In the genomic region with DNA sequence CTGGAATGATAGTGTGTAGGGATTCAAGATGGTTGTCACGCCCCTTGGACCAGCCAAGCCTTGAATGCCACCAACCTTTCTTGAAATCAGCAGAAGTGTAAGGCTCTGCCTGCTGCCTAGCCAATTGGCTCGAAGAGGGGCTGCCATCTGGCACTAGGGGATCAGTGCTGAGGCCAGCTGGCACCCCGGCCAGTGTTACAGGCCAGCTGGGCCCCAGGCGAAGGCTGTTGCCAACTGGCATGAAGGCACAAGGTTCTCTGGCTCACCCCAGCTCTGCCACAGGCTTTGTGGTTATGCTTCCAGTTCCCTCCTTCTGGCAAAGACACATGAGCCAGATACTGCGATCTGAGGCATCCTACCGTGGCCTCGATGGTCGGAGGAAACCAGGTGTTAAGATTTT, we compare ENCODE assay signal across 9 mouse cellular contexts. TPM values are rescaled to one million over a fixed set of nuclear protein-coding genes. Genes with fewer than 3 reads are reported as not detected.
A peak's percentile ranks its signal among the peaks of the same experiment; 100 is the strongest.
DNase-seq lines count a peak whose midpoint lies in the region; ATAC-seq and TF ChIP-seq lines count a peak whose summit lies in the region.
"Had no signal": no experiment of that assay in that cellular context is flagged by ENCODE, and none has a peak within 500 bp of the region (broad histone marks: within the 10 kb centered on the region; RNA-seq: fewer than 3 reads in every experiment).

No protein-coding gene starts in this region.

- H3K27me3 ChIP-seq in neural tube, embryonic 13.5 days, result no peaks in the 10 kb centered on the region
- peaks cover 52% of the 10 kb centered on the region for H3K27me3 ChIP-seq in midbrain, embryonic 13.5 days
- no peaks in the 10 kb centered on the region for H3K27me3 ChIP-seq in stomach, postnatal 0 days (ENCODE audit: control insufficient read depth, insufficient read depth, low read length)

- H3K27ac ChIP-seq in neural tube, embryonic 13.5 days (replicated peaks), result no peak overlapping the region
- no peak overlapping the region for H3K27ac ChIP-seq in midbrain, embryonic 13.5 days
- H3K27ac ChIP-seq in stomach, postnatal 0 days (replicated peaks), result no peak overlapping the region
- H3K27ac ChIP-seq: midbrain, embryonic 12.5 days had no signal

- no peaks in the 10 kb centered on the region for H3K9me3 ChIP-seq in neural tube, embryonic 13.5 days
- no peaks in the 10 kb centered on the region for H3K9me3 ChIP-seq in midbrain, embryonic 13.5 days
- H3K9me3 ChIP-seq in stomach, postnatal 0 days (ENCODE audit: control insufficient read depth, low read length), result no peaks in the 10 kb centered on the region
- H3K9me3 ChIP-seq: midbrain, embryonic 12.5 days had no signal

- peak; percentile 48; the same call in 1 of the 2 replicates for ATAC-seq in neural tube, embryonic 13.5 days (ENCODE audit: low read depth)
- ATAC-seq in midbrain, embryonic 13.5 days, result peak; percentile 49
- no peak for ATAC-seq in stomach, postnatal 0 days (ENCODE audit: low FRiP score, low TSS enrichment)

- no peak overlapping the region for H3K9ac ChIP-seq in neural tube, embryonic 13.5 days
- no peak overlapping the region for H3K9ac ChIP-seq in midbrain, embryonic 13.5 days (replicated peaks)
- H3K9ac ChIP-seq in stomach, postnatal 0 days (ENCODE audit: low read length), result no peak overlapping the region
- H3K9ac ChIP-seq: midbrain, embryonic 12.5 days had no signal

- intact Hi-C loops in heart, postnatal 14 days (cut with DNase I), result no loop called here

- DNase-seq in neural tube, embryonic 10.5 days (ENCODE audit: extremely low spot score, low spot score), result no peak
- peak; percentile 96 to 98 for DNase-seq in cerebellum, postnatal 25 days
- DNase-seq in heart, postnatal 14 days, result peak; percentile 65 to 78
- no peak for DNase-seq in spleen, postnatal 14 days (ENCODE audit: low spot score in 2 of 2)
- DNase-seq in stomach, postnatal 0 days (ENCODE audit: low spot score), result no peak

- 62% methylated on average over 8 of the region's 8 CpGs for WGBS in neural tube, embryonic 13.5 days
- WGBS in midbrain, embryonic 13.5 days, result 79% methylated on average over 8 of the region's 8 CpGs
- 84% methylated on average over 8 of the region's 8 CpGs for WGBS in stomach, postnatal 0 days

- H3K4me3 ChIP-seq in neural tube, embryonic 13.5 days, result no peak overlapping the region
- H3K4me3 ChIP-seq in midbrain, embryonic 13.5 days (replicated peaks), result no peak overlapping the region
- no peak overlapping the region for H3K4me3 ChIP-seq in stomach, postnatal 0 days (ENCODE audit: low read depth, low read length)
- H3K4me3 ChIP-seq: midbrain, embryonic 12.5 days had no signal

- no peak for TF ChIP-seq CTCF in stomach, postnatal 0 days (IDR thresholded peaks at IDR 0.05; ENCODE audit: low read depth)

- H3K4me2 ChIP-seq in neural tube, embryonic 13.5 days, result no peak overlapping the region
- H3K4me2 ChIP-seq in midbrain, embryonic 13.5 days (replicated peaks), result no peak overlapping the region
- H3K4me2 ChIP-seq in stomach, postnatal 0 days (replicated peaks; ENCODE audit: low read depth), result no peak overlapping the region
- H3K4me2 ChIP-seq: midbrain, embryonic 12.5 days had no signal

- no peak for TF ChIP-seq EP300 in stomach, postnatal 0 days (optimal IDR thresholded peaks at IDR 0.05)

- no peaks in the 10 kb centered on the region for H3K36me3 ChIP-seq in neural tube, embryonic 13.5 days
- no peaks in the 10 kb centered on the region for H3K36me3 ChIP-seq in midbrain, embryonic 13.5 days
- H3K36me3 ChIP-seq in stomach, postnatal 0 days (ENCODE audit: control insufficient read depth, insufficient read depth, low read length), result no peaks in the 10 kb centered on the region
- H3K36me3 ChIP-seq: midbrain, embryonic 12.5 days had no signal

- peaks cover 21% of the 10 kb centered on the region for H3K4me1 ChIP-seq in neural tube, embryonic 13.5 days (replicated peaks)
- peaks cover 9% of the 10 kb centered on the region for H3K4me1 ChIP-seq in midbrain, embryonic 13.5 days (replicated peaks)
- no peaks in the 10 kb centered on the region for H3K4me1 ChIP-seq in stomach, postnatal 0 days (replicated peaks; ENCODE audit: control insufficient read depth, insufficient read depth)

RNA-seq across cellular contexts. Expression of gene Opalin, which starts 24.5 kb away (rescaled TPM):
- polyA plus RNA-seq in neural tube, embryonic 13.5 days (2015; fragmentation: Nextera tagmentation; extraction: Ambion mirVana), result not detected in 2 replicates
- not detected for total RNA-seq in heart, postnatal 14 days (2021)
- not detected in 2 replicates for polyA plus RNA-seq in midbrain, embryonic 13.5 days (2015; fragmentation: Nextera tagmentation; extraction: Ambion mirVana)
- not detected in 2 replicates for polyA plus RNA-seq in stomach, postnatal 0 days (2015; fragmentation: Nextera tagmentation; extraction: Ambion mirVana)
- polyA plus RNA-seq: heart, postnatal 0 days; midbrain, embryonic 12.5 days had no signal

Comparison
In these comparisons a context has a peak if more than half of its experiments do, and no peak if none do; other contexts are left out.
1. DNase-seq: peak in cerebellum, postnatal 25 days (2 of 2) and heart, postnatal 14 days (2 of 2); none in neural tube, embryonic 10.5 days (single experiment), spleen, postnatal 14 days (0 of 2) and stomach, postnatal 0 days (single experiment).